Mouse (Mus musculus) forebrain, embryonic 16.5 days (tissue): ENCODE data around the gene Samd10. TPM values are rescaled to one million over a fixed set of nuclear protein-coding genes. Genes with fewer than 3 reads are reported as not detected.

Experiments
- ATAC-seq: fragments of 200-750 bp; cut with Nextera tagmentation; 2 replicates; pipeline ENCODE4 v1.8.0; 2017; ENCODE audit warnings: mild to moderate bottlenecking, moderate library complexity
- H3K27ac ChIP-seq: fragments of 300-500 bp; sonication (generic); 2 replicates; pipeline ENCODE4 v1.5.1; 2014; ENCODE audit warnings: low read length, control low read depth
- H3K27me3 ChIP-seq: fragments of 300-500 bp; sonication (generic); replicated peaks from 2 replicates; pipeline ENCODE4 v1.6.1; 2014; ENCODE audit warnings: low read length; ENCODE audit not compliant: control insufficient read depth, insufficient read depth
- H3K36me3 ChIP-seq: fragments of 300-500 bp; sonication (generic); 2 replicates; pipeline ENCODE4 v1.6.1; 2014; ENCODE audit not compliant: control insufficient read depth, insufficient read depth
- H3K4me1 ChIP-seq: fragments of 300-500 bp; sonication (generic); replicated peaks from 2 replicates; pipeline ENCODE4 v1.6.1; 2014; ENCODE audit warnings: low read length; ENCODE audit not compliant: control insufficient read depth, insufficient read depth
- H3K4me2 ChIP-seq: fragments of 300-500 bp; sonication (generic); 2 replicates; pipeline ENCODE4 v1.6.1; 2014; ENCODE audit warnings: mild to moderate bottlenecking, low read length, control low read depth
- H3K4me3 ChIP-seq: fragments of 300-500 bp; sonication (generic); replicated peaks from 2 replicates; pipeline ENCODE4 v1.5.1; 2014; ENCODE audit warnings: mild to moderate bottlenecking, low read length, control low read depth
- H3K9ac ChIP-seq: fragments of 300-500 bp; sonication (generic); replicated peaks from 2 replicates; pipeline ENCODE4 v1.6.1; 2014; ENCODE audit warnings: low read depth, low read length, control low read depth
- H3K9me3 ChIP-seq: fragments of 300-500 bp; sonication (generic); 2 replicates; pipeline ENCODE4 v1.6.1; 2016; ENCODE audit warnings: low read length; ENCODE audit not compliant: control insufficient read depth
- WGBS: fragments of 180-500 bp; shearing (Covaris S2); extraction: QIAGEN DNeasy Blood & Tissue Kit; methylation state at CpG from one replicate; pipeline ENCODE4 v1.1.7; 2014; 5-methylcytosine and 5-hydroxymethylcytosine counted together
- polyA plus RNA-seq: library from polyadenylated mRNA; unstranded; fragments of >200 nt; fragmentation: Nextera tagmentation; extraction: Ambion mirVana; gene quantifications from 2 replicates; pipeline ENCODE4 v1.2.1, GENCODE M21; 2015

The Samd10 gene
- polyA plus RNA-seq, 1 experiment from 2014 or later: 128 TPM

GRCm38 (mm10) chr2:181585506-181585905 is 13.5 kb downstream of the Samd10 start:
- no peaks in the 10 kb centered on the region for H3K9me3 ChIP-seq
- no peak for ATAC-seq
- peaks cover 14% of the 10 kb centered on the region for H3K4me1 ChIP-seq
- H3K4me2 ChIP-seq: no peak overlapping the region
- no peaks in the 10 kb centered on the region for H3K27me3 ChIP-seq
- no peak overlapping the region for H3K9ac ChIP-seq
- H3K36me3 ChIP-seq: peaks cover 39% of the 10 kb centered on the region
- no peak overlapping the region for H3K4me3 ChIP-seq
- no peak overlapping the region for H3K27ac ChIP-seq
- WGBS: 91% methylated on average over 5 of the region's 5 CpGs

DNA sequence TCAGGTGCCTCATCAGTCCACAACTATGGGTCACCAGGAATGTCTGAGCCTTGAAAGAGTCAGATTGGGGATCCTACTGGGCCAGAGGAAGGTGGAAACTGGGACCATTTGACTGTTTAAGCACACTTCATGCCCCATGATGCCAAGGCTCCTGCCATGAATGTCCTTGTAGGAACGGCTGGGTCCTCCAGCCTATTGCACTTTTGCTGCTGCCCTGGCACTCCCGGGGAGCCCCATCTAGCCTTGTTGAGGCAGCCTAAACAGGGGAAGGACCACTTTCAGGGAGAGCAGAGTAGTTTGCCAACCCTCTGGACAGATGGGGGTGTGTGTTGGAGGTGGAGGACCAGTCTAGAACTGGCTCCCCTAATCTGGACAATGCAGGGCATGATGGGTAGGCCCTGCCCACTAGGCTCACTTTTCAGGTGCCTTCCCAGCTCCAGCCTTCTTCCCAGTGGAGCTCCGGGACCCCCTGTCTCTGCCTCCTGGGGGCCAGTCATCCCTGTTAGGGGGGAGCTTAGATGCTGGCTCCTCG is 14.5 kb downstream of the Samd10 start, which contains the start of gene Uckl1:
Gene Uckl1, minus strand, starts transcription at position 482 of the 532 bp plus-strand sequence.
- no peak within 1 kb of the TSS for H3K4me2 ChIP-seq
- no peak for ATAC-seq
- H3K4me3 ChIP-seq: no peak within 1 kb of the TSS
- 90% methylated on average over 4 of the region's 4 CpGs for WGBS
- no peaks in the 10 kb centered on the region for H3K9me3 ChIP-seq
- H3K27me3 ChIP-seq: no peaks in the 10 kb centered on the region
- H3K36me3 ChIP-seq: peaks cover 37% of the 10 kb centered on the region
- peaks cover 14% of the 10 kb centered on the region for H3K4me1 ChIP-seq
- H3K9ac ChIP-seq: no peak within 1 kb of the TSS
- H3K27ac ChIP-seq: no peak within 1 kb of the TSS

DNA sequence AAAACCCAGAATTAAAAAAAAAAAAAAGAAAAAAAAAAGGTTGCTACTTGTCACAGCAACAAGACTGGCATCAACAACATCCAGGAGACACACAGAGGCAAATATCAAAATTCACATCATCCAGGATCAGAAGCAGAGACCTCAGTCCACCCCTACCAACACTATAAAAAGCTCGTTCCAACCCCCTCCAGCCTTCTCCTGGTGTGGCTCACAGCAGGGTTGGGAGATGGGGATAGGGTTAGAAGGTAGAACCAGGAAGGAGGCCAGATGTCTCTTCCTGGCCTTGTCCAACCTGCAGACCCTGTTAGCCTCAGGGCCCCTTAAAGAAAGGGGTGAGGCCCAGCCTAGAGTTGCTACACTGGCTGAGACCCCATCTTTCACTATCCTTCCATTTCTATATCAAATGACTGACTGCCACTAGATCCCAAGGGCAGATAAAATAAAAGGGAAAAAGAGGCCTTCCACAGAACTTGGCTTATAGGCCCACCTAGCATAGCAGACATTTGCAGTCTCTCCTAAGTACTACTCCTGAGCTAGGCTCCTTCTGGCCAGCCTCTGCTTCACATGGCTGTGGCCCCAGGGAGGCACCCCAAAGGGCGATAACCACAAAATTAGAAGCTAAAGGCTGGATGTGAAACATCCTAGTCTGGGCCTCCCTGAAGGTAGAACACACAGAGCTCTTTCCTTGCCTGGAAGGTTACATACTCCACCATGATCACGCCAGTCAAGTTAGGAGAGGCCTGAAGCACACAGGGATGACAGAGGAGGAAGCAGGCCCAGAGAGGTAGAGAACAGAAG is 15.4 kb downstream of the Samd10 start:
- Histone ChIP-seq H3K4me2 (no peak overlapping the region), H3K4me3 (no peak overlapping the region), H3K27me3 (no peaks in the 10 kb centered on the region), H3K36me3 (peaks cover 32% of the 10 kb centered on the region), H3K4me1 (peaks cover 14% of the 10 kb centered on the region), H3K9me3 (no peaks in the 10 kb centered on the region), H3K27ac (no peak overlapping the region), H3K9ac (no peak overlapping the region)
- no peak for ATAC-seq
- 87% methylated on average over 3 of the region's 3 CpGs for WGBS

- peaks cover 29% of the 10 kb centered on the region for H3K36me3 ChIP-seq
- 94% methylated on average over 1 of the region's 1 CpGs for WGBS
- peaks cover 14% of the 10 kb centered on the region for H3K4me1 ChIP-seq
- no peak overlapping the region for H3K27ac ChIP-seq
- H3K9ac ChIP-seq: no peak overlapping the region
- no peaks in the 10 kb centered on the region for H3K9me3 ChIP-seq
- H3K4me3 ChIP-seq: no peak overlapping the region
- H3K4me2 ChIP-seq: no peak overlapping the region
- ATAC-seq: no peak
- H3K27me3 ChIP-seq: no peaks in the 10 kb centered on the region
These were observed 16.1 kb downstream of the Samd10 start for GRCm38 (mm10) chr2:181582939-181583338.

GRCm38 (mm10) chr2:181582358-181582757 is 16.7 kb downstream of the Samd10 start:
- Histone ChIP-seq H3K4me3 (no peak overlapping the region; the same call in 1 of the 2 replicates), H3K36me3 (peaks cover 25% of the 10 kb centered on the region), H3K4me2 (peak overlapping the region; percentile 96; the same call in 1 of the 2 replicates), H3K27ac (no peak overlapping the region), H3K27me3 (no peaks in the 10 kb centered on the region), H3K9me3 (no peaks in the 10 kb centered on the region), H3K4me1 (peaks cover 16% of the 10 kb centered on the region), H3K9ac (no peak overlapping the region)
- 82% methylated on average over 2 of the region's 2 CpGs for WGBS
- 0 out of 2 replicates have a peak, but pooled peaks have one; percentile 1 for ATAC-seq

- peak; percentile 83 for ATAC-seq
- peak overlapping the region; percentile 96 for H3K4me2 ChIP-seq
- peaks cover 25% of the 10 kb centered on the region for H3K36me3 ChIP-seq
- H3K4me3 ChIP-seq: peak overlapping the region; percentile 78
- H3K4me1 ChIP-seq: peaks cover 16% of the 10 kb centered on the region
- peak overlapping the region; percentile 90 for H3K27ac ChIP-seq
- no peaks in the 10 kb centered on the region for H3K27me3 ChIP-seq
- under 1% methylated on average over 49 of the region's 49 CpGs for WGBS
- H3K9me3 ChIP-seq: no peaks in the 10 kb centered on the region
- H3K9ac ChIP-seq: peak overlapping the region; percentile 87
These were observed 17.5 kb downstream of the Samd10 start for GRCm38 (mm10) chr2:181581402-181582120.

DNA sequence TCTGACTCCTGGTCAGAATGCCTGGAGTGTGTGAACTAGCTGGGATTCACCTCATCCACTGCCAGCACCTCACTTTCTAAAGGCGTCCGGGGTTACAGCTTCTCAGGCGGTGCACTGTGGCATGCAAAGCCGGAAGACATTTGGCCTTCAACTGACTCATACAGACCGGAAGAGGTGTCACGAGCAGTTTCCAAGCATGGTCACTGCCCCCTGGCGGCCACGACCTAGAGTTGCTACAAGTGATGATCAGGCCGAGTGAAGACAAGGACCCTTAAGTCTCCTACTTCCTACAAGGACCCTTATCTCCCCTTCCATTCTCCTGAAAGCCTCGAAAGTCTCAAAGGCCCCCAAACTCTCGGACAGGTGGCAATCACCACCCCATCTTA is 18.0 kb downstream of the Samd10 start:
- no peaks in the 10 kb centered on the region for H3K27me3 ChIP-seq
- no peaks in the 10 kb centered on the region for H3K9me3 ChIP-seq
- H3K27ac ChIP-seq: peak overlapping the region; percentile 90
- H3K36me3 ChIP-seq: peaks cover 20% of the 10 kb centered on the region
- peak overlapping the region; percentile 78 for H3K4me3 ChIP-seq
- H3K4me1 ChIP-seq: peaks cover 16% of the 10 kb centered on the region
- ATAC-seq: peak; percentile 78
- H3K9ac ChIP-seq: peak overlapping the region; percentile 87
- peak overlapping the region; percentile 96 for H3K4me2 ChIP-seq
- 1% methylated on average over 11 of the region's 11 CpGs for WGBS

- Histone ChIP-seq H3K4me2 (peak overlapping the region; percentile 96), H3K4me3 (peak overlapping the region; percentile 78), H3K9me3 (no peaks in the 10 kb centered on the region), H3K27ac (0 out of 2 replicates have a peak overlapping the region, but pooled peaks have one; percentile 61), H3K4me1 (peaks cover 16% of the 10 kb centered on the region), H3K9ac (peak overlapping the region; percentile 87), H3K27me3 (no peaks in the 10 kb centered on the region), H3K36me3 (peaks cover 12% of the 10 kb centered on the region)
- no peak for ATAC-seq
- WGBS: 82% methylated on average over 5 of the region's 5 CpGs
These were observed 18.8 kb downstream of the Samd10 start for GRCm38 (mm10) chr2:181580131-181580772.

- Histone ChIP-seq H3K9me3 (no peaks in the 10 kb centered on the region), H3K4me3 (no peak overlapping the region), H3K4me1 (peaks cover 16% of the 10 kb centered on the region), H3K9ac (no peak overlapping the region), H3K27ac (no peak overlapping the region), H3K36me3 (peaks cover 7% of the 10 kb centered on the region), H3K4me2 (no peak overlapping the region), H3K27me3 (no peaks in the 10 kb centered on the region)
- ATAC-seq: no peak
- 90% methylated on average over 1 of the region's 1 CpGs for WGBS
These were observed 19.3 kb downstream of the Samd10 start for GRCm38 (mm10) chr2:181579681-181580080.
